Mouse (Mus musculus) megakaryocyte, embryonic 14.5 days (primary cell): Measurements from ENCODE around the gene Hhipl1. TPM values are rescaled to one million over a fixed set of nuclear protein-coding genes. Genes with fewer than 3 reads are reported as not detected.
A peak's percentile ranks its signal among the peaks of the same experiment; 100 is the strongest.

Source experiments
- H3K27me3 ChIP-seq: replicated peaks from 2 replicates; pipeline ENCODE3; 2012; ENCODE audit warnings: inconsistent platforms
- H3K36me3 ChIP-seq: replicated peaks from 2 replicates; pipeline ENCODE3; 2012; ENCODE audit warnings: low read length, inconsistent platforms, mixed read lengths
- H3K4me1 ChIP-seq: 2 replicates; pipeline ENCODE4 v1.6.1; 2012; ENCODE audit warnings: inconsistent platforms
- H3K4me3 ChIP-seq: replicated peaks from 2 replicates; pipeline ENCODE3; 2012; ENCODE audit warnings: moderate library complexity, mild to moderate bottlenecking, inconsistent platforms
- H3K9me3 ChIP-seq: 2 replicates; pipeline ENCODE4 v1.6.1; 2012; ENCODE audit warnings: inconsistent platforms
- FLI1 ChIP-seq: IDR thresholded peaks from 2 replicates; pipeline ENCODE4 v1.6.1; 2012; ENCODE audit warnings: low read length, inconsistent platforms, mixed read lengths
- GATA1 ChIP-seq: IDR thresholded peaks from 3 replicates; pipeline ENCODE4 v1.6.1; 2012; ENCODE audit warnings: mixed read lengths, low read length, inconsistent platforms, borderline replicate concordance
- polyA plus RNA-seq: library from polyadenylated mRNA; stranded (reverse); fragments of >175 nt; gene quantifications from 2 replicates; pipeline ENCODE4 v1.2.3, GENCODE M21; 2012; ENCODE audit warnings: low replicate concordance; ENCODE audit not compliant: insufficient read depth

Gene Hhipl1
- polyA plus RNA-seq: not detected in 2 replicates

- Histone ChIP-seq H3K9me3 (peaks cover 5% of the 10 kb centered on the region; the same call in 1 of the 2 replicates), H3K27me3 (peaks cover 74% of the 10 kb centered on the region), H3K36me3 (no peaks in the 10 kb centered on the region), H3K4me1 (peaks cover 38% of the 10 kb centered on the region), H3K4me3 (peak within 1 kb of the TSS; percentile 84)
- TF ChIP-seq FLI1: no peak
- no peak for TF ChIP-seq GATA1
These were observed at the start of gene Hhipl1 for GRCm38 (mm10) chr12:108305812-108306794. Gene Hhipl1 (plus strand): TSS chr12:108306270.

DNA sequence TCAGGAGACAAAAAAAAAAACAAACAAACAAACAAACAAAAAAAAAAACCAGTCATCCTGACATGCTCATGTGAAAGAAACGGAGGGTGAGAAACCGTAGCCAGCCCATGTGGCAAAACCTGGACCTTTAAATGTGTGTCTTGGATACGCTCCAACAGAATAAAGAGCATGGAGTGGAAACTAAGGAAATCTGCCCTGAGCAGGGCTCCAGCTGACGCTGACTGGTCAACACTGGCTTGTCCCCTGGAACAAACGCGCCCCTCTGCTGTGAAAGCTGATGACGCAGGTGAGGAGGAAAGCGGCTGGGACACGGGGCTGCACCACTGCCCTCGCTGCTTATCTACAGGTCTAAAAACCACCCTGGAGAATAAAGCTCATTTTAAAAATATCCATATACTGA, 49.3 kb upstream of the Hhipl1 start:
- Histone ChIP-seq H3K9me3 (no peaks in the 10 kb centered on the region), H3K4me1 (peaks cover 10% of the 10 kb centered on the region), H3K36me3 (no peaks in the 10 kb centered on the region)

GRCm38 (mm10) chr12:108259322-108260049, 46.6 kb upstream of the Hhipl1 start:
- Histone ChIP-seq H3K4me1 (peaks cover 10% of the 10 kb centered on the region), H3K36me3 (no peaks in the 10 kb centered on the region), H3K9me3 (no peaks in the 10 kb centered on the region), H3K4me3 (no peak overlapping the region), H3K27me3 (peaks cover 86% of the 10 kb centered on the region)
- TF ChIP-seq FLI1 (no peak), GATA1 (no peak)

More for the DNA sequence above, 49.3 kb upstream of the Hhipl1 start:
- Histone ChIP-seq H3K27me3 (peaks cover 90% of the 10 kb centered on the region), H3K4me3 (no peak overlapping the region)
- TF ChIP-seq GATA1: no peak
- TF ChIP-seq FLI1: no peak

DNA sequence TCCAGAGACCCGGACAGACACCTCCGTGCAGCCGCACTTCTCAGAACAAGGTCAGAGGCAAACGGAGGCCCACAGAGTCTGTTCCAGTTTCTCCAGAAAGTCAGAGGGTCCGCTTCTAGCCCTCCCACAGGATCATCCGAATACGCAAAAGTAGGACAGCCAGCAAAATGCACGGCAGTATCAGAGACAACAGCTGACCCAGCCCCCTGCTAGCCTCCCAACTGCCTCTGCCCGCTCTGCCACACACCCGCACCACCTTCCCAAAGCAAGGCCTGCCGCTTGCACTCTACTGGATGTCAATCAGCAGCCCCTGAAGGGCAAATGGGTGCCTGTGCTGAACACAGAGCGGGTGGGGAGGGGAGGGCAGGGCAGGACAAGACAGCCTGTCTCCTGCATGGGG, 45.1 kb upstream of the Hhipl1 start:
- TF ChIP-seq FLI1: no peak
- no peaks in the 10 kb centered on the region for H3K9me3 ChIP-seq
- peaks cover 87% of the 10 kb centered on the region for H3K27me3 ChIP-seq
- H3K36me3 ChIP-seq: no peaks in the 10 kb centered on the region
- H3K4me1 ChIP-seq: peaks cover 10% of the 10 kb centered on the region
- no peak overlapping the region for H3K4me3 ChIP-seq

- TF ChIP-seq GATA1 (no peak), FLI1 (no peak)
- peaks cover 87% of the 10 kb centered on the region for H3K27me3 ChIP-seq
- no peaks in the 10 kb centered on the region for H3K9me3 ChIP-seq
- H3K4me3 ChIP-seq: no peak overlapping the region
- peaks cover 10% of the 10 kb centered on the region for H3K4me1 ChIP-seq
- H3K36me3 ChIP-seq: no peaks in the 10 kb centered on the region
These were observed 41.2 kb upstream of the Hhipl1 start for GRCm38 (mm10) chr12:108264918-108265317.

DNA sequence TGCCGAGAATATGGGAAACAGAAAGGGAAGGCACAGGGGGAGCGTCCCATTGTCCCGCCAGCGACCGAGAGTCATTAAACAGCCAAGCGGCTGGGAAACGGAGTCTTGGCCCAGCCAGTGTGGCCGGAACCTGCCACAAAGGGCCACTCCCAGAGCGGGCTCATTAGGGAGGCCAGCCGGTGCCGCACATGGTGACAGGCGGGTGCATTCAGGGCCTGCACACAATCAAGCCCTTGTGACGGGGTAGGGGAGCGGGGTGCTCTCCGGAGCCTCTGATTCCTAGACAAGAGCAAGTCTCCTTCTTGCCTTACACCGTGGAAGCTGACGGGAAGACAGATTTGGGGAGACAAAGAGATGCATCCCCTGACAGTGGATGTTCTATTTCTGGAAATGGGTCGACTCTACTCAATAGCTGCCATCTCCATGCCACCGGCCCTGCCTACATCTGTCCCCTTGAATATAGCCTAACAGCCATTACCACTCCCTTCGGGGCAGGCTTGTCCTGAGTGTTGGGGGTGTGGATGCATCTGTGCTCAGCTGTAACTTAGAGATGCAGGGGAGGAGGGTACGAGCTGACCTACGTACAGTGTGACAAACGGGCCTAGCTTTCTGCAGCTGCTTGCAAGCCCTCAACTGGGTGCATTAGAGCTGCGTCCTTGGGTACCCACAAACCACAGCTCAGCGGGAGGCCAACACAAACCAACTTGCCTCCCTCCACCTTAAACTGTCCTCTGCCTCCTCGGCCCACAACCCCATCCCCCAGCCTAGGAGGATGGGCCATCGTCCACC, 40.0 kb upstream of the Hhipl1 start:
- Histone ChIP-seq H3K27me3 (peaks cover 85% of the 10 kb centered on the region), H3K4me1 (peaks cover 4% of the 10 kb centered on the region), H3K36me3 (no peaks in the 10 kb centered on the region), H3K9me3 (no peaks in the 10 kb centered on the region), H3K4me3 (no peak overlapping the region)
- TF ChIP-seq FLI1 (no peak), GATA1 (no peak)

DNA sequence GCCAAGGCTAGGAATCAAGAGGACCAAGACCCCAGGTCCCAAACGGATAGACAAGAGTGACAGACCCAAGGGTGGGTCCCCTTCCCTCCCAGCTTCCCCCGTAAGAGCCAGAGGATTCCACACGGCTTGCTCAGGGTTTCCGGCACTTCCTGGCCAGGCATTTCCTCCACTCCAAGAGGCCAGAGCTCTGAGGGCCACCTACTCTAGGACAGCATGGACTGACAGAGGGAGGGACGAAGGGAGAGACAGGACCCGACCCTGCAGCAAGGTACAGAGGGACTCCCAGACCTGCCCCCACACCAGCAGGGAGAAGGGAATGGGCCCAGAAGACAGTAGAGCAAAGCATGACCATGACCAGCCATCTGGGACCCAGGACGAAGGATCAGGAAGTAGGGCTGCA, 38.4 kb upstream of the Hhipl1 start:
- H3K36me3 ChIP-seq: no peaks in the 10 kb centered on the region
- H3K27me3 ChIP-seq: peaks cover 89% of the 10 kb centered on the region
- no peaks in the 10 kb centered on the region for H3K9me3 ChIP-seq
- TF ChIP-seq GATA1 (no peak), FLI1 (no peak)
- H3K4me3 ChIP-seq: no peak overlapping the region
- no peaks in the 10 kb centered on the region; the same call in 1 of the 2 replicates for H3K4me1 ChIP-seq

- no peaks in the 10 kb centered on the region for H3K9me3 ChIP-seq
- peaks cover 90% of the 10 kb centered on the region for H3K27me3 ChIP-seq
- H3K36me3 ChIP-seq: no peaks in the 10 kb centered on the region
These were observed 37.1 kb upstream of the Hhipl1 start for GRCm38 (mm10) chr12:108268970-108269369.

GRCm38 (mm10) chr12:108269699-108270098, 36.4 kb upstream of the Hhipl1 start:
- Histone ChIP-seq H3K27me3 (peaks cover 90% of the 10 kb centered on the region), H3K4me1 (peaks cover 16% of the 10 kb centered on the region), H3K9me3 (no peaks in the 10 kb centered on the region), H3K36me3 (no peaks in the 10 kb centered on the region), H3K4me3 (no peak overlapping the region)
- TF ChIP-seq GATA1: no peak
- no peak for TF ChIP-seq FLI1

More at GRCm38 (mm10) chr12:108268970-108269369, 37.1 kb upstream of the Hhipl1 start:
- no peak for TF ChIP-seq FLI1
- TF ChIP-seq GATA1: no peak
- H3K4me1 ChIP-seq: peaks cover 9% of the 10 kb centered on the region; the same call in 1 of the 2 replicates
- H3K4me3 ChIP-seq: no peak overlapping the region
